Comparison of ENCODE assay signal across 9 mouse cellular contexts in genomic region chr7:19506326-19506725, GRCm38 (mm10). TPM values are rescaled to one million over a fixed set of nuclear protein-coding genes. Genes with fewer than 3 reads are reported as not detected.
DNase-seq lines count a peak whose midpoint lies in the region; ATAC-seq lines count a peak whose summit lies in the region.
"Had no signal": no experiment of that assay in that cellular context is flagged by ENCODE, and none has a peak within 500 bp of the region (broad histone marks: within the 10 kb centered on the region; RNA-seq: fewer than 3 reads in every experiment).

No protein-coding gene starts in this region.

- no peaks in the 10 kb centered on the region for H3K27me3 ChIP-seq in heart, embryonic 12.5 days (replicated peaks)
- H3K27me3 ChIP-seq in midbrain, embryonic 12.5 days, result no peaks in the 10 kb centered on the region; the same call in 1 of the 2 replicates

- DNase-seq in heart, adult 8-10 months (ENCODE audit: low spot score), result no peak
- peak; percentile 68 for DNase-seq in MEL-GATA-1-ER (ENCODE audit: extremely low read depth, low read depth)
- DNase-seq in adrenal gland, postnatal 14 days, result no peak
- no peak for DNase-seq in ovary, postnatal 36 days (ENCODE audit: low spot score)

- ATAC-seq in heart, embryonic 12.5 days (ENCODE audit: insufficient number of reproducible peaks, low FRiP score), result no peak
- ATAC-seq in granulocyte monocyte progenitor cell, adult 5-6 weeks (replicated peaks; ENCODE audit: poor library complexity, severe bottlenecking), result peak; percentile 14; the same call in 1 of the 2 replicates
- no peak for ATAC-seq in midbrain, embryonic 12.5 days (ENCODE audit: low FRiP score, low read depth)
- no peak for ATAC-seq in erythroid progenitor cell, adult 5-6 weeks (replicated peaks; ENCODE audit: low FRiP score, poor library complexity, severe bottlenecking)

- H3K36me3 ChIP-seq in heart, embryonic 12.5 days, result no peaks in the 10 kb centered on the region
- no peaks in the 10 kb centered on the region for H3K36me3 ChIP-seq in midbrain, embryonic 12.5 days

- peaks cover 26% of the 10 kb centered on the region for H3K4me1 ChIP-seq in heart, embryonic 12.5 days (replicated peaks)
- H3K4me1 ChIP-seq in midbrain, embryonic 12.5 days, result peaks cover 20% of the 10 kb centered on the region

- H3K4me3 ChIP-seq in heart, embryonic 12.5 days, result peak overlapping the region; percentile 95; the same call in 1 of the 2 replicates
- peak overlapping the region; percentile 78 for H3K4me3 ChIP-seq in midbrain, embryonic 12.5 days

- 30% methylated on average over 6 of the region's 6 CpGs for WGBS in heart, embryonic 12.5 days
- WGBS in midbrain, embryonic 12.5 days, result 19% methylated on average over 6 of the region's 6 CpGs

- H3K9ac ChIP-seq in heart, embryonic 12.5 days, result no peak overlapping the region
- no peak overlapping the region; the same call in 1 of the 2 replicates for H3K9ac ChIP-seq in midbrain, embryonic 12.5 days (replicated peaks)

- H3K27ac ChIP-seq in heart, embryonic 12.5 days (ENCODE audit: poor library complexity, severe bottlenecking), result no peak overlapping the region
- no peak overlapping the region for H3K27ac ChIP-seq in midbrain, embryonic 12.5 days (replicated peaks)

- peak overlapping the region; percentile 97 for H3K4me2 ChIP-seq in heart, embryonic 12.5 days
- H3K4me2 ChIP-seq in midbrain, embryonic 12.5 days (replicated peaks), result peak overlapping the region; percentile 88

- no peaks in the 10 kb centered on the region for H3K9me3 ChIP-seq in heart, embryonic 12.5 days (replicated peaks)
- no peaks in the 10 kb centered on the region for H3K9me3 ChIP-seq in midbrain, embryonic 12.5 days

RNA-seq across cellular contexts. Expression of gene Bloc1s3, which starts 1.8 kb away (rescaled TPM):
- polyA plus RNA-seq in heart, embryonic 12.5 days (2016; fragmentation: Nextera tagmentation; extraction: Ambion mirVana), result 2.4 TPM in 2 replicates
- 1 to 10 TPM; 2.2 to 3.1 (median 3.0) TPM for total RNA-seq in heart, adult 8-10 months (2022)
- total RNA-seq in granulocyte monocyte progenitor cell, adult 5-6 weeks (2014; fragmentation: Nextera tagmentation), result 3.1 and 4.5 TPM in 2 replicates
- total RNA-seq in granulocyte monocyte progenitor cell, adult 5-6 weeks (2017), result 0.60 and 1.0 TPM in 2 replicates
- polyA plus RNA-seq in midbrain, embryonic 12.5 days (2016; fragmentation: Nextera tagmentation; extraction: Ambion mirVana), result 4.3 and 5.0 TPM in 2 replicates
- 2.9 TPM in 2 replicates for total RNA-seq in erythroid progenitor cell, adult 5-6 weeks (2015; ENCODE audit: low replicate concordance)
- 0.13 and 0.15 TPM in 2 replicates for total RNA-seq in erythroid progenitor cell, adult 5-6 weeks (2017; ENCODE audit: low replicate concordance)
- 6.7 and 8.6 TPM in 2 replicates for total RNA-seq in adrenal gland, postnatal 14 days (2021)

RNA-seq across cellular contexts. Expression of gene Trappc6a, which starts 1.9 kb away (rescaled TPM):
- 66.4 and 74.0 TPM in 2 replicates for polyA plus RNA-seq in heart, embryonic 12.5 days (2016; fragmentation: Nextera tagmentation; extraction: Ambion mirVana)
- total RNA-seq in heart, adult 8-10 months (2022), result 10 to 100 TPM; 36.3 to 44.7 (median 37.2) TPM
- 75.3 and 83.4 TPM in 2 replicates for total RNA-seq in granulocyte monocyte progenitor cell, adult 5-6 weeks (2014; fragmentation: Nextera tagmentation)
- 28.2 and 30.6 TPM in 2 replicates for total RNA-seq in granulocyte monocyte progenitor cell, adult 5-6 weeks (2017)
- 41.5 and 41.7 TPM in 2 replicates for polyA plus RNA-seq in midbrain, embryonic 12.5 days (2016; fragmentation: Nextera tagmentation; extraction: Ambion mirVana)
- total RNA-seq in erythroid progenitor cell, adult 5-6 weeks (2015; ENCODE audit: low replicate concordance), result 12.6 and 31.9 TPM in 2 replicates
- total RNA-seq in erythroid progenitor cell, adult 5-6 weeks (2017; ENCODE audit: low replicate concordance), result 3.5 and 5.8 TPM in 2 replicates
- 69.4 and 71.2 TPM in 2 replicates for total RNA-seq in adrenal gland, postnatal 14 days (2021)

RNA-seq across cellular contexts. Expression of gene Nkpd1, which starts 11.3 kb away (rescaled TPM):
- 0.08 TPM in 1 of 2 replicates, not detected in the other for polyA plus RNA-seq in heart, embryonic 12.5 days (2016; fragmentation: Nextera tagmentation; extraction: Ambion mirVana)
- not detected for total RNA-seq in heart, adult 8-10 months (2022)
- not detected in 2 replicates for total RNA-seq in granulocyte monocyte progenitor cell, adult 5-6 weeks (2014; fragmentation: Nextera tagmentation)
- total RNA-seq in granulocyte monocyte progenitor cell, adult 5-6 weeks (2017), result not detected in 2 replicates
- 0.06 TPM in 1 of 2 replicates, not detected in the other for polyA plus RNA-seq in midbrain, embryonic 12.5 days (2016; fragmentation: Nextera tagmentation; extraction: Ambion mirVana)
- total RNA-seq in erythroid progenitor cell, adult 5-6 weeks (2015; ENCODE audit: low replicate concordance), result not detected in 2 replicates
- total RNA-seq in erythroid progenitor cell, adult 5-6 weeks (2017; ENCODE audit: low replicate concordance), result not detected in 2 replicates
- 0.15 and 0.83 TPM in 2 replicates for total RNA-seq in adrenal gland, postnatal 14 days (2021)
- polyA plus RNA-seq: liver, embryonic 16.5 days had no signal

RNA-seq across cellular contexts. Expression of gene Exoc3l2, which starts 43.2 kb away (rescaled TPM):
- 2.9 and 3.1 TPM in 2 replicates for polyA plus RNA-seq in heart, embryonic 12.5 days (2016; fragmentation: Nextera tagmentation; extraction: Ambion mirVana)
- 1 to 10 TPM in 3 of 4 experiments, under 1 TPM in 1; 0.94 to 1.5 (median 1.1) TPM for total RNA-seq in heart, adult 8-10 months (2022)
- 1.0 and 2.5 TPM in 2 replicates for total RNA-seq in granulocyte monocyte progenitor cell, adult 5-6 weeks (2014; fragmentation: Nextera tagmentation)
- 0.95 TPM in 1 of 2 replicates, not detected in the other for total RNA-seq in granulocyte monocyte progenitor cell, adult 5-6 weeks (2017)
- 0.42 and 0.61 TPM in 2 replicates for polyA plus RNA-seq in midbrain, embryonic 12.5 days (2016; fragmentation: Nextera tagmentation; extraction: Ambion mirVana)
- total RNA-seq in erythroid progenitor cell, adult 5-6 weeks (2015; ENCODE audit: low replicate concordance), result not detected in 2 replicates
- total RNA-seq in erythroid progenitor cell, adult 5-6 weeks (2017; ENCODE audit: low replicate concordance), result not detected in 2 replicates
- total RNA-seq in adrenal gland, postnatal 14 days (2021), result 21.8 and 22.0 TPM in 2 replicates

RNA-seq across cellular contexts. Expression of gene Mark4, which starts 47.7 kb away (rescaled TPM):
- polyA plus RNA-seq in heart, embryonic 12.5 days (2016; fragmentation: Nextera tagmentation; extraction: Ambion mirVana), result 11.4 and 11.7 TPM in 2 replicates
- 10 to 100 TPM; 22.8 to 26.4 (median 24.3) TPM for total RNA-seq in heart, adult 8-10 months (2022)
- total RNA-seq in granulocyte monocyte progenitor cell, adult 5-6 weeks (2014; fragmentation: Nextera tagmentation), result 9.1 and 10.8 TPM in 2 replicates
- 2.5 and 3.8 TPM in 2 replicates for total RNA-seq in granulocyte monocyte progenitor cell, adult 5-6 weeks (2017)
- 16.4 and 20.9 TPM in 2 replicates for polyA plus RNA-seq in midbrain, embryonic 12.5 days (2016; fragmentation: Nextera tagmentation; extraction: Ambion mirVana)
- 4.3 and 8.8 TPM in 2 replicates for total RNA-seq in erythroid progenitor cell, adult 5-6 weeks (2015; ENCODE audit: low replicate concordance)
- 1.1 and 1.2 TPM in 2 replicates for total RNA-seq in erythroid progenitor cell, adult 5-6 weeks (2017; ENCODE audit: low replicate concordance)
- 45.1 and 45.2 TPM in 2 replicates for total RNA-seq in adrenal gland, postnatal 14 days (2021)
